27 mouse cellular contexts compared by ENCODE assay signal in the genomic region with DNA sequence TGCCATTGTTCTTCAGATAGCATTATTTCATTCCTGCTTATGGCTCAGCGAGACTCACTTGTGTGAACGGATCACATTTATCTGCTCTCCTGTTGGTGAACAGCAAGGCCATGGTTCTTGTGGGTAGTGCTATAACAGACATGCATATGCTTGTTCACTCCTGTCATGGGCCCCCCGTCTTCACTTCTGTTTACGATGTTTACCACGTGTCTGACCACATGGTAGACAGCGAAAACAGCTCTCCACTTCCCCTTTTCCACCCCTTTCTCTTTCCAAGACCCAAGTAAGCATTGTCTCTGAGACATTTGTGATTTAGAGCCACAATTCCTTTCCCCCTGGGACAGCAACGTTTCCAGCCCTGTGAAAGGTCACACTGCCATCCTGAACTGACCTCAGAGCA. TPM values are rescaled to one million over a fixed set of nuclear protein-coding genes. Genes with fewer than 3 reads are reported as not detected.
DNase-seq lines count a peak whose midpoint lies in the region; ATAC-seq and TF ChIP-seq lines count a peak whose summit lies in the region.
"Had no signal": no experiment of that assay in that cellular context is flagged by ENCODE, and none has a peak within 500 bp of the region (broad histone marks: within the 10 kb centered on the region; RNA-seq: fewer than 3 reads in every experiment).

No protein-coding gene starts in this region.

- no peak overlapping the region for H3K27ac ChIP-seq in MEL (ENCODE audit: control insufficient read depth, low read depth, low read length)
- H3K27ac ChIP-seq: embryonic facial prominence, embryonic 10.5 days; embryonic facial prominence, embryonic 13.5 days; forebrain, embryonic 12.5 days; forebrain, embryonic 15.5 days; heart, adult 2 months; heart, embryonic 10.5 days; heart, embryonic 13.5 days; hindbrain, embryonic 10.5 days; hindbrain, embryonic 13.5 days; intestine, embryonic 15.5 days had no signal

- DNase-seq in embryo, embryonic 10 days (ENCODE audit: low spot score), result peak; percentile 49
- no peak for DNase-seq in embryo, embryonic 9.5 days (ENCODE audit: extremely low spot score)
- peak; percentile 1 for DNase-seq in MEL (ENCODE audit: low read depth, low spot score)
- DNase-seq in adrenal gland, adult 8-10 months, result no peak
- DNase-seq in frontal cortex, postnatal 36 days (ENCODE audit: low spot score in 2 of 2), result no peak
- DNase-seq: adrenal gland, postnatal 14 days; cerebellum, adult 18-20 months; cerebellum, adult 9-10 months; cerebellum, postnatal 14 days; gastrocnemius, postnatal 14 days; heart, adult 2 months; heart, postnatal 14 days; kidney, adult 18-20 months had no signal

- H3K4me3 ChIP-seq in MEL (ENCODE audit: control insufficient read depth in 1 of 2, insufficient read depth in 1 of 2, low read depth in 2 of 2, low read length in 2 of 2), result no peak overlapping the region
- H3K4me3 ChIP-seq: embryonic facial prominence, embryonic 10.5 days; embryonic facial prominence, embryonic 13.5 days; erythroblast, embryonic 14.5 days; forebrain, embryonic 12.5 days; forebrain, embryonic 15.5 days; heart, adult 2 months; heart, embryonic 10.5 days; heart, embryonic 13.5 days; hindbrain, embryonic 10.5 days; hindbrain, embryonic 13.5 days; intestine, embryonic 15.5 days had no signal

- H3K9ac ChIP-seq in MEL (ENCODE audit: control insufficient read depth, low read depth, low read length, poor library complexity, severe bottlenecking), result no peak overlapping the region
- H3K9ac ChIP-seq: embryonic facial prominence, embryonic 13.5 days; forebrain, embryonic 12.5 days; forebrain, embryonic 15.5 days; heart, embryonic 13.5 days; hindbrain, embryonic 13.5 days; intestine, embryonic 15.5 days had no signal

- no peaks in the 10 kb centered on the region for H3K27me3 ChIP-seq in MEL (ENCODE audit: control insufficient read depth in 1 of 2, insufficient read depth in 2 of 2, low read length in 2 of 2)
- H3K27me3 ChIP-seq: embryonic facial prominence, embryonic 13.5 days; forebrain, embryonic 12.5 days; forebrain, embryonic 15.5 days; heart, embryonic 13.5 days; hindbrain, embryonic 13.5 days; intestine, embryonic 15.5 days; Patski had no signal

- no peak for TF ChIP-seq CTCF in MEL (IDR thresholded peaks at IDR 0.05 in 2 of 3, conservative IDR thresholded peaks at IDR 0.05 in 1 of 3; ENCODE audit: control insufficient read depth in 1 of 3, insufficient read depth in 1 of 3, low read depth in 2 of 3, low read length in 3 of 3, poor library complexity in 1 of 3, severe bottlenecking in 1 of 3)

- TF ChIP-seq RAD21 in MEL (IDR thresholded peaks at IDR 0.05; ENCODE audit: low read depth, low read length), result no peak

- TF ChIP-seq POLR2A in MEL (IDR thresholded peaks at IDR 0.05; ENCODE audit: control insufficient read depth in 1 of 2, insufficient read depth in 1 of 2, low read depth in 1 of 2, low read length in 2 of 2, poor library complexity in 1 of 2), result no peak

- TF ChIP-seq EP300 in MEL (IDR thresholded peaks at IDR 0.05; ENCODE audit: low read depth in 1 of 2, low read length in 2 of 2), result no peak

- H3K36me3 ChIP-seq in MEL (ENCODE audit: control insufficient read depth in 1 of 2, insufficient read depth in 2 of 2, low read length in 2 of 2), result no peaks in the 10 kb centered on the region
- H3K36me3 ChIP-seq: embryonic facial prominence, embryonic 10.5 days; embryonic facial prominence, embryonic 13.5 days; forebrain, embryonic 12.5 days; forebrain, embryonic 15.5 days; heart, embryonic 10.5 days; heart, embryonic 13.5 days; hindbrain, embryonic 10.5 days; hindbrain, embryonic 13.5 days; intestine, embryonic 15.5 days had no signal

- H3K4me1 ChIP-seq in MEL (ENCODE audit: control insufficient read depth in 1 of 2, insufficient read depth in 2 of 2, low read length in 2 of 2), result no peaks in the 10 kb centered on the region
- H3K4me1 ChIP-seq: forebrain, embryonic 12.5 days; forebrain, embryonic 15.5 days; heart, embryonic 10.5 days; hindbrain, embryonic 13.5 days had no signal

- H3K79me2 ChIP-seq in MEL (ENCODE audit: control insufficient read depth, insufficient read depth, low read length, poor library complexity), result no peaks in the 10 kb centered on the region

- H3K9me3 ChIP-seq in MEL (replicated peaks; ENCODE audit: insufficient read depth, low read length), result no peaks in the 10 kb centered on the region
- H3K9me3 ChIP-seq: embryonic facial prominence, embryonic 10.5 days; embryonic facial prominence, embryonic 13.5 days; forebrain, embryonic 12.5 days; forebrain, embryonic 15.5 days; heart, embryonic 10.5 days; heart, embryonic 13.5 days; hindbrain, embryonic 10.5 days; hindbrain, embryonic 13.5 days; intestine, embryonic 15.5 days had no signal

- peak; percentile 53 to 68; a peak in 2 of 4 replicates for ATAC-seq in hematopoietic stem cell, adult 5-6 weeks (replicated peaks in 1 of 2; ENCODE audit: insufficient read depth in 1 of 2, low FRiP score in 2 of 2, low TSS enrichment in 1 of 2, low read depth in 1 of 2, poor library complexity in 2 of 2, severe bottlenecking in 2 of 2)
- peak; percentile 79 for ATAC-seq in monocyte, adult 5-6 weeks (replicated peaks; ENCODE audit: insufficient number of reproducible peaks, low FRiP score, low TSS enrichment, poor library complexity, severe bottlenecking)
- ATAC-seq: forebrain, embryonic 15.5 days; hindbrain, embryonic 16.5 days; intestine, embryonic 15.5 days; Patski had no signal

TF ChIP-seq in MEL, 35 proteins besides CTCF, POLR2A, EP300 and RAD21:
- TF ChIP-seq ZNF384 (IDR thresholded peaks at IDR 0.05; ENCODE audit: low read depth, low read length) (no peak), MAX (IDR thresholded peaks at IDR 0.05; ENCODE audit: low read length) (no peak), BHLHE40 (IDR thresholded peaks at IDR 0.05; ENCODE audit: borderline replicate concordance, low read depth, low read length) (no peak), TBP (IDR thresholded peaks at IDR 0.05; ENCODE audit: low read depth, low read length) (no peak), TAL1 (IDR thresholded peaks at IDR 0.05; ENCODE audit: low read length) (no peak), UBTF (IDR thresholded peaks at IDR 0.05; ENCODE audit: borderline replicate concordance, insufficient read depth, low read depth, low read length) (no peak), RCOR1 (IDR thresholded peaks at IDR 0.05; ENCODE audit: low read depth, low read length) (no peak), POLR2AphosphoS5 (IDR thresholded peaks at IDR 0.05; ENCODE audit: borderline replicate concordance, low read depth, low read length) (no peak), NRF1 (IDR thresholded peaks at IDR 0.05; ENCODE audit: insufficient read depth, low read depth, low read length, poor library complexity, severe bottlenecking) (no peak), ZKSCAN1 (IDR thresholded peaks at IDR 0.05; ENCODE audit: low read depth, low read length) (no peak), MAFK (IDR thresholded peaks at IDR 0.05; ENCODE audit: borderline replicate concordance, low read depth, low read length) (no peak), GABPA (IDR thresholded peaks at IDR 0.05; ENCODE audit: low read depth, low read length) (no peak), ELF1 (IDR thresholded peaks at IDR 0.05; ENCODE audit: low read depth, low read length) (no peak), GATA1 (IDR thresholded peaks at IDR 0.05; ENCODE audit: low read depth, low read length) (no peak)

RNA-seq across cellular contexts. Expression of gene Arhgap28, which starts 20.4 kb away (rescaled TPM):
- not detected in 2 replicates for total RNA-seq in MEL (2012; rRNA removed)
- polyA plus RNA-seq in MEL (2012; ENCODE audit: insufficient read depth in 1 of 2, insufficient read length in 2 of 2, low read depth in 1 of 2, low replicate concordance in 2 of 2, missing spikeins in 1 of 2), result not detected
- total RNA-seq in hematopoietic stem cell, adult 5-6 weeks (2017), result 5.5 and 6.6 TPM in 2 replicates
- 1.3 TPM in 2 of 3 replicates, not detected in the other for total RNA-seq in monocyte, adult 5-6 weeks (2017)
- total RNA-seq in adrenal gland, adult 8-10 months (2022), result 10 to 100 TPM; 11.6 to 19.9 (median 16.3) TPM
- polyA plus RNA-seq: erythroblast, embryonic 14.5 days had no signal

Comparison
In these comparisons a context has a peak if more than half of its experiments do, and no peak if none do; other contexts are left out.
1. DNase-seq: peak in embryo, embryonic 10 days (single experiment) and MEL (single experiment); none in embryo, embryonic 9.5 days (single experiment), adrenal gland, adult 8-10 months (single experiment) and frontal cortex, postnatal 36 days (0 of 2).